In the genomic region with DNA sequence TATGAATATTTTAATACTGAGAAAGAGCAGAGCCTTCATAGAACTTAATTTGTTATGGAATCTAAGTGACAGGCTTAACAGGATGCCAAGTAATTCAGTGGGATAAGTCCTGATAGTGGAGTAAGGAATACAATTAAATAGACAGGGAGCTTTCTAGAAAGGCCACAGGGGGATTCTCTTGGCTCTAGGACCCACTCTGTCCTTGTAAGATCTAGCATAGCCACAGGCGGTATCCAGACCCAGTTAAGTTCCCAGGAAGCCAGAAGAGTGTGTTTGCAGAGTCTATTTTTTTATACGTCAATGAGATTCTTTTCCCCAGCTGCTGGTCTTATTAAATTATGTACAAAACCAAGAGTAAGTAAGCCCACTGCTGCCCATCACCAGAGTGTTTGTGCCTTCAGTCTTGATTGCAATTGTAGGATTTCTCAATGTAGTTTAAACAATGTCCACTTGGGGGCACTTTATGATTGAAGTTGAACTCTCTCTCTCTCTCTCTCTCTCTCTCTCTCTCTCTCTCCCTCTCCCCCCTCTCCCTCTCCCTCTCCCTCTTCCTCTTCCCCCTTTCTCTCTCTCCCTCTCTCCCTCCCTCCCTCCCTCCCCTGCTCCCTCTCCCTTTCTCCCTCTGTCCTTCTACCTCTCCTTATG, we compare ENCODE assay signal across 12 mouse cellular contexts. TPM values are rescaled to one million over a fixed set of nuclear protein-coding genes. Genes with fewer than 3 reads are reported as not detected.
DNase-seq lines count a peak whose midpoint lies in the region; ATAC-seq lines count a peak whose summit lies in the region.
"Had no signal": no experiment of that assay in that cellular context is flagged by ENCODE, and none has a peak within 500 bp of the region (broad histone marks: within the 10 kb centered on the region; RNA-seq: fewer than 3 reads in every experiment).

No protein-coding gene starts in this region.

- no peaks in the 10 kb centered on the region for H3K36me3 ChIP-seq in neural tube, embryonic 13.5 days
- H3K36me3 ChIP-seq in heart, embryonic 11.5 days (ENCODE audit: control insufficient read depth, insufficient read depth, low read length): no peaks in the 10 kb centered on the region
- H3K36me3 ChIP-seq: embryonic facial prominence, embryonic 13.5 days; heart, embryonic 13.5 days had no signal

- no peak overlapping the region for H3K27ac ChIP-seq in neural tube, embryonic 13.5 days (replicated peaks)
- H3K27ac ChIP-seq in heart, embryonic 11.5 days (ENCODE audit: low read depth, low read length): no peak overlapping the region
- H3K27ac ChIP-seq: embryonic facial prominence, embryonic 13.5 days; heart, embryonic 13.5 days had no signal

- H3K4me1 ChIP-seq in neural tube, embryonic 13.5 days (replicated peaks): no peaks in the 10 kb centered on the region
- no peaks in the 10 kb centered on the region for H3K4me1 ChIP-seq in heart, embryonic 11.5 days (ENCODE audit: control insufficient read depth, insufficient read depth, low read length)
- H3K4me1 ChIP-seq: embryonic facial prominence, embryonic 13.5 days had no signal

- intact Hi-C loops in heart, postnatal 36 days (cut with DNase I): loop anchor here (5.0 kb wide), 1 partner anchor 171 kb away; no protein-coding TSS in a partner anchor

- H3K9ac ChIP-seq in neural tube, embryonic 13.5 days: no peak overlapping the region
- H3K9ac ChIP-seq in heart, embryonic 11.5 days (ENCODE audit: low read depth, low read length): no peak overlapping the region
- H3K9ac ChIP-seq: embryonic facial prominence, embryonic 13.5 days; heart, embryonic 13.5 days had no signal

- WGBS in neural tube, embryonic 13.5 days: 64% methylated on average over 2 of the region's 2 CpGs
- WGBS in heart, embryonic 11.5 days (ENCODE audit: insufficient replicate concordance): 53% methylated on average over 2 of the region's 2 CpGs

- H3K27me3 ChIP-seq in neural tube, embryonic 13.5 days: peaks cover 11% of the 10 kb centered on the region
- H3K27me3 ChIP-seq in heart, embryonic 11.5 days (ENCODE audit: control insufficient read depth, insufficient read depth, low read length): no peaks in the 10 kb centered on the region

- 0 out of 2 replicates have a peak, but pooled peaks have one; percentile 27 for ATAC-seq in neural tube, embryonic 13.5 days (ENCODE audit: low read depth)
- peak; percentile 58; the same call in 1 of the 2 replicates for ATAC-seq in granulocyte monocyte progenitor cell, adult 5-6 weeks (replicated peaks; ENCODE audit: poor library complexity, severe bottlenecking)
- no peak for ATAC-seq in megakaryocyte-erythroid progenitor cell, adult 5-6 weeks (replicated peaks; ENCODE audit: low FRiP score, low TSS enrichment, poor library complexity, severe bottlenecking)
- no peak for ATAC-seq in heart, embryonic 11.5 days (replicated peaks; ENCODE audit: insufficient number of reproducible peaks, low FRiP score, low TSS enrichment)

- H3K9me3 ChIP-seq in neural tube, embryonic 13.5 days: no peaks in the 10 kb centered on the region
- H3K9me3 ChIP-seq in heart, embryonic 11.5 days (replicated peaks; ENCODE audit: control insufficient read depth, low read length): no peaks in the 10 kb centered on the region
- H3K9me3 ChIP-seq: embryonic facial prominence, embryonic 13.5 days; heart, embryonic 13.5 days had no signal

- H3K4me3 ChIP-seq in neural tube, embryonic 13.5 days: no peak overlapping the region
- no peak overlapping the region for H3K4me3 ChIP-seq in heart, embryonic 11.5 days (ENCODE audit: low read depth, low read length)
- H3K4me3 ChIP-seq: embryonic facial prominence, embryonic 13.5 days; heart, embryonic 13.5 days had no signal

- DNase-seq in heart, adult 11 months: peak; percentile 31
- no peak for DNase-seq in heart, postnatal 36 days
- DNase-seq in neural tube, embryonic 10.5 days (ENCODE audit: extremely low spot score, low spot score): no peak
- DNase-seq in ovary, postnatal 36 days (ENCODE audit: low spot score): no peak

- H3K4me2 ChIP-seq in neural tube, embryonic 13.5 days: no peak overlapping the region
- no peak overlapping the region for H3K4me2 ChIP-seq in heart, embryonic 11.5 days
- H3K4me2 ChIP-seq: embryonic facial prominence, embryonic 13.5 days; heart, embryonic 13.5 days had no signal

RNA-seq across cellular contexts. Expression of gene Them7, which starts 32.4 kb away (rescaled TPM):
- 1 to 10 TPM; 1.3 to 2.4 TPM for total RNA-seq in heart, postnatal 36 days (2021)
- not detected in 2 replicates for polyA plus RNA-seq in neural tube, embryonic 13.5 days (2015; fragmentation: Nextera tagmentation; extraction: Ambion mirVana)
- total RNA-seq in granulocyte monocyte progenitor cell, adult 5-6 weeks (2014; fragmentation: Nextera tagmentation): 3.6 and 5.5 TPM in 2 replicates
- 2.1 and 3.3 TPM in 2 replicates for total RNA-seq in granulocyte monocyte progenitor cell, adult 5-6 weeks (2017)
- 1.3 and 2.7 TPM in 2 replicates for total RNA-seq in megakaryocyte-erythroid progenitor cell, adult 5-6 weeks (2014; fragmentation: Nextera tagmentation)
- 2.7 and 3.2 TPM in 2 replicates for total RNA-seq in megakaryocyte-erythroid progenitor cell, adult 5-6 weeks (2017)
- polyA plus RNA-seq in heart, embryonic 11.5 days (2014; fragmentation: Nextera tagmentation; extraction: Ambion mirVana): 1.3 and 1.5 TPM in 2 replicates
- total RNA-seq: layer of hippocampus, adult 8-10 months; neutrophil, adult 5-6 weeks had no signal

Comparison
In these comparisons a context has a peak if more than half of its experiments do, and no peak if none do; other contexts are left out.
1. ATAC-seq: peak in neural tube, embryonic 13.5 days (single experiment) and granulocyte monocyte progenitor cell, adult 5-6 weeks (single experiment); none in megakaryocyte-erythroid progenitor cell, adult 5-6 weeks (single experiment) and heart, embryonic 11.5 days (single experiment).